Mouse (Mus musculus) midbrain, embryonic 10.5 days (tissue): ENCODE measurements around the gene Plpp7. TPM values are rescaled to one million over a fixed set of nuclear protein-coding genes. Genes with fewer than 3 reads are reported as not detected.

Experiments
- DNase-seq: peaks from one replicate; pipeline ENCODE4 v3.0.0-alpha.2; 2017; ENCODE audit warnings: low spot score
- H3K27ac ChIP-seq: fragments of 300-500 bp; sonication (generic); replicated peaks from 2 replicates; pipeline ENCODE4 v1.5.1; 2016; ENCODE audit warnings: mild to moderate bottlenecking
- H3K27me3 ChIP-seq: fragments of 300-500 bp; sonication (generic); 2 replicates; pipeline ENCODE4 v1.6.1; 2016; ENCODE audit warnings: low read depth, mild to moderate bottlenecking; ENCODE audit not compliant: poor library complexity, severe bottlenecking
- H3K36me3 ChIP-seq: fragments of 300-500 bp; sonication (generic); 2 replicates; pipeline ENCODE4 v1.6.1; 2016; ENCODE audit warnings: mild to moderate bottlenecking, moderate library complexity
- H3K4me1 ChIP-seq: fragments of 300-500 bp; sonication (generic); 2 replicates; pipeline ENCODE4 v1.6.1; 2016
- H3K4me3 ChIP-seq: fragments of 300-500 bp; sonication (generic); 2 replicates; pipeline ENCODE4 v1.5.1; 2016; ENCODE audit warnings: mild to moderate bottlenecking, moderate library complexity
- H3K9me3 ChIP-seq: fragments of 300-500 bp; sonication (generic); replicated peaks from 2 replicates; pipeline ENCODE4 v1.6.1; 2016; ENCODE audit warnings: mild to moderate bottlenecking
- WGBS: fragments of 180-500 bp; shearing (Covaris S2); methylation state at CpG from one replicate; pipeline ENCODE4 v1.1.7; 2016; 5-methylcytosine and 5-hydroxymethylcytosine counted together
- polyA plus RNA-seq: library from polyadenylated mRNA; unstranded; fragments of >200 nt; fragmentation: Nextera tagmentation; extraction: Ambion mirVana; gene quantifications from 2 replicates; pipeline ENCODE4 v1.2.1, GENCODE M21; 2016

Plpp7 gene
- polyA plus RNA-seq, 1 experiment from 2014 or later: 7.1 TPM

DNA sequence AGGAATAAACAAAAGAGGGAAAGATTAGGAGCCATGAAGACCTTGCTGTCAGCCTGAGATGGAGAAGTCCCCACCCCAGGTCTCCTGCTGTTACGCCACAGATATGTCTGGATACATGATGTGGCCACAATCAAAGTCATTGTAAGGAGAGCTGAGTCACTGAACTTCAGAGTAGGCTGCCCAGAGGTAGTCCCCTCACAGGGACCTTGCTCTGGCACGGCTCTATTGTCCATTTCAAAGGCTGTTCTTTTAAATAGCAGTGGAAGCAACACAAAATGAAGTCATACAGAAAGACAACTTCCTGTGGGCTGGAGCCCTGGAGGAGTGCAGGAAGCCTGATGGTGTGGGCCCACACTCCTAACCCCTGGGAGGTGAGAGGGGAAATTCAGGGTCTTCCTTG, 34.1 kb upstream of the Plpp7 start:
- no peaks in the 10 kb centered on the region for H3K36me3 ChIP-seq
- no peaks in the 10 kb centered on the region for H3K9me3 ChIP-seq
- H3K27ac ChIP-seq: no peak overlapping the region
- H3K27me3 ChIP-seq: peaks cover 32% of the 10 kb centered on the region
- 79% methylated on average over 2 of the region's 2 CpGs for WGBS
- peaks cover 11% of the 10 kb centered on the region; the same call in 1 of the 2 replicates for H3K4me1 ChIP-seq
- no peak for DNase-seq
- H3K4me3 ChIP-seq: no peak overlapping the region

DNA sequence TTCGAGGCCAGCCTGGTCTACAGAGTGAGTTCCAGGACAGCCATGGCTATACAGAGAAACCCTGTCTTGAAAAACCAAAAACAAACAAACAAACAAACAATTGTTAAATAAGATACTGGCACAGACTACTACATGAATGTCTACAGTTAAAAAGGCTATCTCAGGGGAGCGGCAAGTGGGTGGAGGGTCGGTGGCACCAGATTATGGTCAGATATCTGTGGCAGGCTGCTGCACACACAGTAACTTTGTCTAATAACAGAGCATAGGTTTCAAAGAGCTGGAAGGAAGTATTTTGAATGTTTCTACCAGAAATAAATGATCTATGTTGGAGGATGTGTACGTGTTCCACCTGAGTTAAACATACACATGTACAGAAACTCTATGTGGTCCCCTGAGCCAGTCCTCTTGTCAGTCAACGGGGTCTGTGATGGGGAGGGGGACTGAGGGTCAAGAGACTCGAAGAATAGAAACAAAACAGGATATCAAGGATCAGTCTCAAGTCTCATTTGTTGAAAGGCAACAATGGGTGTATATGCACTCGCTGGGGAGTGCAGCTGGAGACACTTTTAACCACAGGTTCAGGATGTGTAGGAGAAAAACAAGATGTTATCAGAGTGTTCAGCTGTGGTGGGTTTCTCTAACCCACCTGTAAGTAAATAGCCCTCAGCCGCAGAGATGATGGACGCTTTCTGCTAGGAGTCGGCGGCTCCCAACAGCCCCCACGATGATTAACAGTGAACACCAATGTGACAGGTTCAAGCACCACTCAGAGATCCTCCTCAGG, 33.4 kb upstream of the Plpp7 start:
- H3K4me3 ChIP-seq: no peak overlapping the region
- peaks cover 11% of the 10 kb centered on the region; the same call in 1 of the 2 replicates for H3K4me1 ChIP-seq
- DNase-seq: no peak
- no peaks in the 10 kb centered on the region for H3K9me3 ChIP-seq
- H3K36me3 ChIP-seq: no peaks in the 10 kb centered on the region
- WGBS: 81% methylated on average over 12 of the region's 12 CpGs
- no peak overlapping the region for H3K27ac ChIP-seq
- H3K27me3 ChIP-seq: peaks cover 27% of the 10 kb centered on the region

DNA sequence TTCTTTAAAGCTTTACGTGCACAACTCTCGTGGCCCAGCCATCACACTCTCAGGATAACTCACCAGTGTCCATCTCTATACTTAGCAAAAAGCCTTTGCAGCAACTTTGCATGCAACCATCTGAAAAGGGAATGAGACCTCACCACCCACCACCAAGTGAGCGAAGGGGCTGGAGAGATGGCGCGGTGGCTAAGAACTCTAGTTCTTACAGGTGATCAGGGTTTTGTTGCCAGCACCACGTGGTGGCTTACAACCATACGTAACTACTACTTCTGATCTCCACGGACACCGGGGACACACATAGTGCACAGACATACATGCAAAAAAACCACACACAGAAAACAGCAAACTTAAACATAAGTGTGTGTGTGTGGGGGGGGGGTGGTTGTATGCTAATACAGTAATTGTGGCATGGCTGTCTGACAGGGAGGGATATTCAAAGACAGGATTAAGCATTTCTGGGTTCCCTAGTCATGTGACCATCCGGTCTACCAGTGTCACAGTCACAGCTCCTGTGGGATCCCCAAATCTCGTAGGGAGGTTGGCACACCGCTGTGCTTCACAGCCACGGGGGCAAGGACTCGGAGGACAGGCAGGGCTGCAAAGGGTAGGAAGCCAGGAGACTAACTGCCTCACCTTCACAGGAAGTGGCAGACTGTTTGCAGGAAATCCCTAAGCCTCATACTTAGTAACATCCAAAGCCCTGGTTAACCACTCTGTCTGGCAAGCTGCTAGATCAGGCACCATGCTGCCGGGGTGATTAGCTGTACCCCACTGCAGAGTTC, 32.5 kb upstream of the Plpp7 start:
- peaks cover 11% of the 10 kb centered on the region; the same call in 1 of the 2 replicates for H3K4me1 ChIP-seq

DNA sequence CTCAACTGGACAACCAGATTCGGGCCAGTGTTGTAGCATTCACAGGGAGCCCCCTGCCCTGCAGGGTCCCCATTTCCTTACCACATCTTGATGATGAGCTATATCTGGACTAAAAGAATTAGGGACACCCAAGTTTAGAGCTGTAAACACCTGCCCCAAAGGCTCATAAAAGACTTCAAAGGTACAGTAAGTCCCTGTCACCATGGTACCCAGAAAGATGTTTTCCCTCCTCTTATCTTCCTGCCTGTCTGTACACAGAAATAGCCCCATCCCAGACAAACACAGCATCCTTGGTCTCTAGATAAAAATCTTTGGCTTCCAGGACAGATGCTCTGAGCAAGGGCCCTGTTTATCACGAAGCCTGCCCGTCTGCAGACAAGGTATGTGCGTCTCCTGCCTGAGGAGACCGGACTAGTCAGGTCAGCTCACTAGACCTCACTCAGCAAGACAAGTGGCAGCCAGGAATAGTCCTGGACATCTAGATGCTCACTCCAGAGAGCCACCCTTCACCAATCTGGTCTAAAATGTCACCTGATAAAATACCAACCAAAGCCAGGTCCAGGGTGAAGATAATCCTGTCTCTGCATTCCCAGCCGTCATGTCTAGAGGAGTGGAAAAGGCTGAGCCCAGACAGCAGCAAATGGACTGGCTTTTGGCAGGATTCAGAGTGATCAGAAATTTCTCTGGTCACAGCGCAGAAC, 31.7 kb upstream of the Plpp7 start:
- Histone ChIP-seq H3K9me3 (no peaks in the 10 kb centered on the region), H3K4me1 (peaks cover 12% of the 10 kb centered on the region), H3K27me3 (peaks cover 30% of the 10 kb centered on the region), H3K36me3 (no peaks in the 10 kb centered on the region), H3K4me3 (no peak overlapping the region), H3K27ac (no peak overlapping the region)
- DNase-seq: no peak
- 90% methylated on average over 7 of the region's 7 CpGs for WGBS

More for the DNA sequence above, 32.5 kb upstream of the Plpp7 start:
- 91% methylated on average over 15 of the region's 15 CpGs for WGBS
- Histone ChIP-seq H3K27me3 (peaks cover 27% of the 10 kb centered on the region), H3K27ac (no peak overlapping the region), H3K36me3 (no peaks in the 10 kb centered on the region), H3K9me3 (no peaks in the 10 kb centered on the region), H3K4me3 (no peak overlapping the region)
- no peak for DNase-seq

DNA sequence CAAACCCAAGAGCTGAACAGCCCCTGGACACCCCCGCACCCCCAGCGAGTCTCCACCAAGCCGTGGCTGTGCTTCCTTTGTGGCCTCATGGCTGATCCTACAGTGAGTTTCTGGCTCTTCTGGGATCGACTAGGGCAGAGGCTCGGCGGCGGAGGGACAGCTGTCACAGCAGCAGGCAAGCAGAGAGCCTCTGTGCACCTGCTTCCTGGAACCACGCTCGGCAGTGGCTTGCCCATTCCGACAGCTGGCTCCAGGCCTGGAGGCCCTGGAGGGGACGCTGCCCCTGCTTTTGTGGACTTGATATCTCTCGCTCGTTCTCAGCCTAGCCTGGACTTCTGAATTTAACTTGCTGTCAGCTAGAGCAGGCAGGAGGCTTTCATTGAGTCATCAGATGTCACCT, 30.4 kb upstream of the Plpp7 start:
- Histone ChIP-seq H3K4me1 (peaks cover 11% of the 10 kb centered on the region), H3K27ac (0 out of 2 replicates have a peak overlapping the region, but pooled peaks have one; percentile 39), H3K27me3 (peaks cover 26% of the 10 kb centered on the region), H3K9me3 (no peaks in the 10 kb centered on the region), H3K4me3 (no peak overlapping the region), H3K36me3 (no peaks in the 10 kb centered on the region)
- no peak for DNase-seq
- 81% methylated on average over 13 of the region's 13 CpGs for WGBS

DNA sequence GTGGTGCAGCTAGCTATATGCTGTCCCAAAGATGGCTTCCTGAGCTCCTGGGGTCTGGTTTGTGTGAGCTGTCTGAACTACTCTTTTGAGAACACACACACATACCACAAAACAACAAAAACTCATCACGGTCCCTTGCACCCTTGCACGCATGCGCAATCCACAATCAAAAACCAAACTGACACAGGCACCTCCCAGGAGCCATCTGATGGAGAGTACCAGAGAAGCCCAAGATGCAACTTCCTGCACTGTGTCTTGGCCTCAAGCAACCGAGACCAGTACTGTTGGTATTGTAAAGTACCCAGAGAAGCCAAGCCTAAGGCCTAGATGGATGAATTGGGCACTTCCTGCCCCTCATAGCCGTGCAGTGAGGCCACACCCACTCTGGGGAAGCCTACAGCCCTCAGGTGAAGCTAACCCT, 29.9 kb upstream of the Plpp7 start:
- Histone ChIP-seq H3K27ac (no peak overlapping the region), H3K4me3 (no peak overlapping the region), H3K27me3 (peaks cover 26% of the 10 kb centered on the region), H3K9me3 (no peaks in the 10 kb centered on the region), H3K4me1 (peaks cover 10% of the 10 kb centered on the region), H3K36me3 (no peaks in the 10 kb centered on the region)
- DNase-seq: no peak
- WGBS: 88% methylated on average over 5 of the region's 5 CpGs

DNA sequence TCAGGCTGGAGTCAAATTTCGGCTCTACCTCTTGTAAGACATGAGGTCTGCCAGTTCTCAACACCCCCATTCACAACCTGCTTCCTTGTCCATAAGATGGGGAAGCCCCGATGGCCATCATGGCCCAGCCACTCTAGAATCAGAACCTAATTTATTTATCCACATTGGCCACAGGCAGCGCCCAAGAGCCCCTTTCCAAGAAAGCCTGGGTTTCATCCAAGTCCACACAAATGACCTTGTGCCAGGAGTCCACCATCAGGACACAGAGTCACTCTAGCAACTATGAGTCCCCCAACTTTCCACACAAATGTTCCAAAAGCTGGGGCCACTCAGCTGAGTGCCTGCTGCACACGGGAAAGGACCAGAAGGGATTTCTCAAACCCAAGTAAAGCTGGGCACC, 29.3 kb upstream of the Plpp7 start:
- H3K4me1 ChIP-seq: peaks cover 6% of the 10 kb centered on the region
- H3K27ac ChIP-seq: no peak overlapping the region
- no peak overlapping the region for H3K4me3 ChIP-seq
- no peaks in the 10 kb centered on the region for H3K9me3 ChIP-seq
- peaks cover 26% of the 10 kb centered on the region for H3K27me3 ChIP-seq
- no peaks in the 10 kb centered on the region for H3K36me3 ChIP-seq
- 82% methylated on average over 4 of the region's 4 CpGs for WGBS
- DNase-seq: no peak

DNA sequence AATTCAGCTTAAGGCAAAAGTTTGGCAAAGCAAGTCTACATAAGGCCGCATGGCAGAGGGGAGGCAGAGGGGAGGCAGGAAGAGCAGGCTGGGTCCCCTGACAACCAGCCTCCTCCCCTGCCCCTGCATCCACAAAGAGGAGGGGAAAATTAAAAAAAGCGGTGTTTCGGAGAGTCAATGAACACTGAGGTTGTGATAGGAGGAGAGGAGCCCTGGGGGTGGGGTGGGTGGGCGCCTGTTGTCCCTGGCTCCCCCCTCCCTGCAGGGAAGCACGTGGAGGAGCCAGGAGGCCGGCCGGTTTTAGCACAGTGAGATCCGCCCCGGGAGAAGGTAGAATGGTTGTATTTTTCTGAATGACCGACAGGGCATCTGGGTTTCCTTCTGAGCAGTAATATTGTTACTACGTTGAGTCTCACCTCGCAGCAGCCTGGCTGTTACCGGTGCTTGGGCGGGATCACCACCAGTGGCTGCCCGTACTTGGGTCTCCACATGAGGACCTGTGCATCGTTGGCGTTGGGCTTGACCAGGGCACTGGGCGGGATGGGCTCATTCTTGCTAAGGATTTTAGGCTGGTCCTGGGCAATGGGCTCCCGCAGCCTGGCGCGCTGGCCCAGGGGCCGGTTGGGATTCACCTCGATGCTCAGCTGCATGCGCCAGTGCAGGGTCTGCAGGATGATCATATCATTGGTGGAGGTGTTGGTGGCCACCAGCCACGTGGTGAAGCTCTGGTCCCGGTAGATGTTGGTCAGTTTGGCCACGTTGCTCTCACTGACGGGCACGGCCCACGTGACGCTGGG, 26.3 kb upstream of the Plpp7 start:
- 59% methylated on average over 31 of the region's 31 CpGs for WGBS

DNA sequence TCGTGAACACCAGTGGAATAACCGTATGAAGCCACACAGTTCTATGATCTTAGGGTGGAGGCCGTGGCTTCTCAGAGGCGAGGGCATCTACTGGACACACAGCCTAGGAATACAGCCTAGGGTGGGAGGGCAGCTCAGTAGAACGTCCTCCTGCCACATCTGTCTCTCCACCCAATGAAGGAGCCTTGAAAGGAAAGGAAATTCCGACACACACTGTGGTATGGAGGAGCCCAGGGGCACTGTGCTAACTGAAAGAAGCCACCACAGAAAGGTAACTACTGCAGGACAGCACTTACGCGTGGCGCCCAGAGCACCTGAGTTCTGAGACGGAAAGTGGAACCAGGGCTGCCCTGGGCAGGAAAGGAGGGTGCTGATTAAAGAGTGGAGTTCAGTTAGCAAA, 24.6 kb upstream of the Plpp7 start:
- 92% methylated on average over 10 of the region's 10 CpGs for WGBS
- H3K9me3 ChIP-seq: no peaks in the 10 kb centered on the region
- H3K4me3 ChIP-seq: no peak overlapping the region
- no peak for DNase-seq
- no peak overlapping the region for H3K27ac ChIP-seq
- H3K27me3 ChIP-seq: peaks cover 26% of the 10 kb centered on the region
- H3K36me3 ChIP-seq: no peaks in the 10 kb centered on the region
- peaks cover 9% of the 10 kb centered on the region for H3K4me1 ChIP-seq

More for the DNA sequence above, 26.3 kb upstream of the Plpp7 start:
- Histone ChIP-seq H3K9me3 (no peaks in the 10 kb centered on the region), H3K36me3 (no peaks in the 10 kb centered on the region), H3K4me3 (no peak overlapping the region), H3K27me3 (peaks cover 26% of the 10 kb centered on the region), H3K27ac (no peak overlapping the region), H3K4me1 (peaks cover 6% of the 10 kb centered on the region)
- no peak for DNase-seq

DNA sequence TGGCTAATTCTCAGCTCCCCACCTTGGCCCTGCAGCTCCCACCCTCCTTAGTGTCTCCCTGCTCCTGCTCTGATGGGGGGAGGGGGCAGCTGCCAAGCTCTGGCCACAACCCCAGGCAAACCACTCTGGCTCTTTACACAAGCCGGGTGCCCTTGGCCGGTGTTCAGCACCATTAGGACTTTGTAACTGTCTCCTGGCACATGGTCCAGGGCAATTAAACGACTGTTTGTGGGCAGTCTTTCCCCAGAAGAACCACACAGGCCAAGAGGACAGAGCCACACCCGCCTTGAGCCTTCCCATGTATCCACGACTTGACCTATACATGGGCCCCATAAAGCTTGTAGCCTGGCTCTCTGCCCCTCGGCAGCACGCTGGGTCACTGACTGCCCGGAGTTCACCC, 20.9 kb upstream of the Plpp7 start:
- Histone ChIP-seq H3K27ac (no peak overlapping the region), H3K9me3 (no peaks in the 10 kb centered on the region), H3K36me3 (no peaks in the 10 kb centered on the region), H3K27me3 (peaks cover 6% of the 10 kb centered on the region), H3K4me1 (peaks cover 8% of the 10 kb centered on the region; the same call in 1 of the 2 replicates), H3K4me3 (no peak overlapping the region)
- 82% methylated on average over 8 of the region's 8 CpGs for WGBS
- no peak for DNase-seq

DNA sequence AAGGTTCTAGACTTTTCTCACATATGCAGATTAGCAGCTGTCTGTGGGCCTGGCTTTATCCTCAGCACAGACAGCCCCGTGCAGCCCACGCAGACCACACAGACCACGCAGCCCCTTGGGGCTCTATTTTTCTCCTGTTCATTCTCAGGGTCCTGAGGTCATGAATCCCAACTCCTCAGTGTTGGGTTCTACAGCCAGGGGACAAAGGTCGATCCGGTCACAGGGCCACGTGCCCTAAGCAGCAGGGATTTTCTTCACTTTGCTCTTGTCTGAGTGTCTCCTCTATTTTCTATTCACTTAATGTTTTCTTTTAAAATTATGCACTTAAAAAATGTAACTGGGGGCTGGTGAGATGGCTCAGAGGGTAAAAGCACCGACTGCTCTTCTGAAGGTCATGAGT, 20.0 kb upstream of the Plpp7 start:
- DNase-seq: no peak
- Histone ChIP-seq H3K27ac (no peak overlapping the region), H3K9me3 (no peaks in the 10 kb centered on the region), H3K36me3 (no peaks in the 10 kb centered on the region), H3K27me3 (peaks cover 6% of the 10 kb centered on the region; the same call in 1 of the 2 replicates), H3K4me3 (no peak overlapping the region), H3K4me1 (peaks cover 8% of the 10 kb centered on the region; the same call in 1 of the 2 replicates)
- whole genome bisulfite sequencing: 67% methylated on average over 7 of the region's 7 CpGs

DNA sequence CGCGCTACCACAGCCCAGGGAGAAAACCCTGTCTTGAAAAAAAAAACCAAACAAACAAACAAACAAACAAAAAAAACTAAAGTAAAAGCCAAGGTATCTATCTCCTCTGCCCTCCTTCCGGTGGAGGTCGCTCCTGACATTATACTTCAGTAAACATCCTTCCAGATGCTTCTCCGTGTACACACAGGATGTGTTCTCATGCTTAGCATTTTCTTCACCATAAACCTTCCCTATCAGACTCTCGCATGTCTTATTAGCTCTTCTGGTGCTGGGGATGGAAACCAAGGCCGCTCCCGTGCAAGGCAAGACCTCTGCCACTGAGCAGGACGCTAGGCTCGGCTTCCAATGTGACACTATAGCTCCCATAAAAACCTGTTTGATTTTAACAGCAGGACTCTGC, 17.6 kb upstream of the Plpp7 start:
- Histone ChIP-seq H3K4me1 (peaks cover 20% of the 10 kb centered on the region), H3K27ac (peak overlapping the region; percentile 35; the same call in 1 of the 2 replicates), H3K9me3 (no peaks in the 10 kb centered on the region), H3K27me3 (peaks cover 29% of the 10 kb centered on the region), H3K36me3 (no peaks in the 10 kb centered on the region), H3K4me3 (no peak overlapping the region)
- WGBS: 84% methylated on average over 10 of the region's 10 CpGs
- DNase-seq: no peak
